Mouse (Mus musculus) kidney, adult 9 months (tissue): ENCODE measurements around the gene Arl4c.

Experiments used
- DNase-seq: peaks from one replicate; pipeline ENCODE4 v3.0.0; 2022

Arl4c gene

GRCm38 (mm10) chr1:88699856-88700791 lies 1.9 kb downstream of the Arl4c start:
- DNase-seq, result peak; percentile 29

GRCm38 (mm10) chr1:88699401-88699800 lies 2.6 kb downstream of the Arl4c start:
- DNase-seq, result peak; percentile 22

- no peak for DNase-seq
Measured at GRCm38 (mm10) chr1:88698926-88699325, 3.1 kb downstream of the Arl4c start.

- DNase-seq, result no peak
Measured at GRCm38 (mm10) chr1:88698131-88698530, 3.9 kb downstream of the Arl4c start.

- no peak for DNase-seq
Measured at GRCm38 (mm10) chr1:88696408-88696807, 5.6 kb downstream of the Arl4c start.

- DNase-seq, result no peak
Measured at GRCm38 (mm10) chr1:88694353-88694752, 7.7 kb downstream of the Arl4c start.

GRCm38 (mm10) chr1:88692293-88692827 lies 9.7 kb downstream of the Arl4c start:
- DNase-seq, result no peak

- no peak for DNase-seq
Measured at GRCm38 (mm10) chr1:88690601-88691000, 11.4 kb downstream of the Arl4c start.

GRCm38 (mm10) chr1:88684765-88685164 lies 17.3 kb downstream of the Arl4c start:
- DNase-seq, result no peak

GRCm38 (mm10) chr1:88681596-88681995 lies 20.4 kb downstream of the Arl4c start:
- no peak for DNase-seq

- DNase-seq, result no peak
Measured at GRCm38 (mm10) chr1:88680804-88681203, 21.2 kb downstream of the Arl4c start.

- no peak for DNase-seq
Measured at GRCm38 (mm10) chr1:88678231-88678739, 23.7 kb downstream of the Arl4c start.

GRCm38 (mm10) chr1:88670807-88671206 lies 31.2 kb downstream of the Arl4c start:
- DNase-seq, result no peak

- DNase-seq, result no peak
Measured at GRCm38 (mm10) chr1:88668846-88669810, 32.9 kb downstream of the Arl4c start.

- DNase-seq, result no peak
Measured at GRCm38 (mm10) chr1:88668353-88668752, 33.7 kb downstream of the Arl4c start.

GRCm38 (mm10) chr1:88664623-88665022 lies 37.4 kb downstream of the Arl4c start:
- no peak for DNase-seq

- DNase-seq, result no peak
Measured at GRCm38 (mm10) chr1:88662736-88663135, 39.3 kb downstream of the Arl4c start.

- DNase-seq, result no peak
Measured at GRCm38 (mm10) chr1:88661209-88661608, 40.8 kb downstream of the Arl4c start.

GRCm38 (mm10) chr1:88658290-88658857 lies 43.6 kb downstream of the Arl4c start:
- DNase-seq, result peak; percentile 32

- DNase-seq, result no peak
Measured at GRCm38 (mm10) chr1:88656096-88656480, 45.9 kb downstream of the Arl4c start.

- DNase-seq, result no peak
Measured at GRCm38 (mm10) chr1:88655473-88656095, 46.4 kb downstream of the Arl4c start.
